ENCODE assay signal across 15 mouse cellular contexts in the genomic region with DNA sequence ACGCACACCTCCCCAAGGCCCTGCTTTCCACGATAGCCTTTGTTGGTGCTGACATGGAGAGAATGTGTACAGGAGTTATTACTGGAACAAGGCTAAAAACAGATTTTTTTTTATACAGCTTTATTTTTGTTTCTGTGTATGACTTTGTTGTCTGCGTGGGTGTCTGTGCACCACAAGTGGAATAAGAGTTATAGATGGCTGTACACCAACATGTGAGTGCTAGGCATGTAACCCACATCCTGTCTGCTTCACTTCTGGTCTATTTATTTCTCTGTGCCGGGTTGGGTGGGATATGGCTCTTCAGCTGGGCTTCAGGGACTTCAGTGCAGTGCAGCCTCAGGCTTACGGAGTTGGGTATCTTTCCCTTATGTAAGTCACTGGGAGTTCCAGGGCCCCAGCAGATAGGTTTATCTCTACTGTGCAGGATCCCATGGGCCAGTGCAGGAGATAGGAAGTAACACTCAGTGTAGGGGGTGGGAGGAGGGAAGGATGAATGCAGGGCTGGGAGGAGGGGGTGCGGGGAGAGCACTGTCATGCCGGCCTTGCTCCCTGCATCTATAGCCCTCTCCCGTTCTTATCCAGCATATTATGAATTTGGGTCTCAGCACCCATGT. TPM values are rescaled to one million over a fixed set of nuclear protein-coding genes. Genes with fewer than 3 reads are reported as not detected.
DNase-seq lines count a peak whose midpoint lies in the region; ATAC-seq and TF ChIP-seq lines count a peak whose summit lies in the region.
"Had no signal": no experiment of that assay in that cellular context is flagged by ENCODE, and none has a peak within 500 bp of the region (broad histone marks: within the 10 kb centered on the region; RNA-seq: fewer than 3 reads in every experiment).

No protein-coding gene starts in this region.

- H3K4me1 ChIP-seq in heart, embryonic 12.5 days (replicated peaks) = no peaks in the 10 kb centered on the region
- H3K4me1 ChIP-seq in MEL (ENCODE audit: control insufficient read depth in 1 of 2, insufficient read depth in 2 of 2, low read length in 2 of 2) = peaks cover 0 to 2% of the 10 kb centered on the region in 2 experiments; a peak in 1 of 4 replicates
- H3K4me1 ChIP-seq: embryonic facial prominence, embryonic 15.5 days; hindbrain, embryonic 12.5 days; kidney, embryonic 15.5 days; limb, embryonic 12.5 days had no signal

- peak; percentile 68 for ATAC-seq in heart, embryonic 12.5 days (ENCODE audit: insufficient number of reproducible peaks, low FRiP score)
- no peak for ATAC-seq in monocyte, adult 5-6 weeks (replicated peaks; ENCODE audit: insufficient number of reproducible peaks, low FRiP score, low TSS enrichment, poor library complexity, severe bottlenecking)

- WGBS in heart, embryonic 12.5 days = 65% methylated on average over 8 of the region's 8 CpGs

- H3K79me2 ChIP-seq in MEL (ENCODE audit: control insufficient read depth, insufficient read depth, low read length, poor library complexity) = no peaks in the 10 kb centered on the region

- intact Hi-C loops in heart, postnatal 36 days (cut with DNase I) = loop anchor here (5.0 kb wide), 1 partner anchor 40 kb away; no protein-coding TSS in a partner anchor

- DNase-seq in heart, postnatal 36 days = no peak
- DNase-seq in MEL (ENCODE audit: low read depth, low spot score) = peak; percentile 51
- DNase-seq in induced T-regulatory cell, adult 2 months (ENCODE audit: low read depth) = peak; percentile 51
- peak; percentile 70 for DNase-seq in naive thymus-derived CD4-positive, alpha-beta T cell, adult 2 months (ENCODE audit: low read depth)
- no peak for DNase-seq in frontal cortex, adult 2 months (ENCODE audit: extremely low spot score in 1 of 2, low spot score in 1 of 2)
- no peak for DNase-seq in left cerebral cortex, adult 11 months (ENCODE audit: low spot score)
- DNase-seq: cerebellum, adult 9-11 months; layer of hippocampus, adult 9-11 months; lung, postnatal 36 days had no signal

- no peak for TF ChIP-seq POLR2A in MEL (IDR thresholded peaks at IDR 0.05; ENCODE audit: control insufficient read depth in 1 of 2, insufficient read depth in 1 of 2, low read depth in 1 of 2, low read length in 2 of 2, poor library complexity in 1 of 2)

- TF ChIP-seq EP300 in MEL (IDR thresholded peaks at IDR 0.05; ENCODE audit: low read depth in 1 of 2, low read length in 2 of 2) = peak; percentile 29 to 68; a peak in 3 of 4 replicates

- TF ChIP-seq RAD21 in MEL (IDR thresholded peaks at IDR 0.05; ENCODE audit: low read depth, low read length) = no peak

- no peak overlapping the region for H3K4me3 ChIP-seq in heart, embryonic 12.5 days
- no peak overlapping the region for H3K4me3 ChIP-seq in MEL (ENCODE audit: control insufficient read depth in 1 of 2, insufficient read depth in 1 of 2, low read depth in 2 of 2, low read length in 2 of 2)
- H3K4me3 ChIP-seq: embryonic facial prominence, embryonic 15.5 days; hindbrain, embryonic 12.5 days; kidney, embryonic 15.5 days; limb, embryonic 12.5 days had no signal

- H3K9ac ChIP-seq in heart, embryonic 12.5 days = no peak overlapping the region
- H3K9ac ChIP-seq in MEL (ENCODE audit: control insufficient read depth, low read depth, low read length, poor library complexity, severe bottlenecking) = no peak overlapping the region
- H3K9ac ChIP-seq: embryonic facial prominence, embryonic 15.5 days; hindbrain, embryonic 12.5 days; kidney, embryonic 15.5 days; limb, embryonic 12.5 days had no signal

- H3K36me3 ChIP-seq in heart, embryonic 12.5 days = peaks cover 88% of the 10 kb centered on the region
- H3K36me3 ChIP-seq in MEL (ENCODE audit: control insufficient read depth in 1 of 2, insufficient read depth in 2 of 2, low read length in 2 of 2) = peaks cover 0 to 4% of the 10 kb centered on the region in 2 experiments; a peak in 1 of 4 replicates

- no peak overlapping the region for H3K4me2 ChIP-seq in heart, embryonic 12.5 days
- H3K4me2 ChIP-seq: embryonic facial prominence, embryonic 15.5 days; hindbrain, embryonic 12.5 days; kidney, embryonic 15.5 days; limb, embryonic 12.5 days had no signal

- H3K27me3 ChIP-seq in heart, embryonic 12.5 days (replicated peaks) = no peaks in the 10 kb centered on the region
- no peaks in the 10 kb centered on the region for H3K27me3 ChIP-seq in MEL (ENCODE audit: control insufficient read depth in 1 of 2, insufficient read depth in 2 of 2, low read length in 2 of 2)
- H3K27me3 ChIP-seq: embryonic facial prominence, embryonic 15.5 days; hindbrain, embryonic 12.5 days; kidney, embryonic 15.5 days; limb, embryonic 12.5 days had no signal

- H3K27ac ChIP-seq in heart, embryonic 12.5 days (ENCODE audit: poor library complexity, severe bottlenecking) = no peak overlapping the region
- H3K27ac ChIP-seq in MEL (ENCODE audit: control insufficient read depth, low read depth, low read length) = no peak overlapping the region
- H3K27ac ChIP-seq: embryonic facial prominence, embryonic 15.5 days; hindbrain, embryonic 12.5 days; kidney, embryonic 15.5 days; limb, embryonic 12.5 days had no signal

- TF ChIP-seq CTCF in MEL (IDR thresholded peaks at IDR 0.05 in 2 of 3, conservative IDR thresholded peaks at IDR 0.05 in 1 of 3; ENCODE audit: control insufficient read depth in 1 of 3, insufficient read depth in 1 of 3, low read depth in 2 of 3, low read length in 3 of 3, poor library complexity in 1 of 3, severe bottlenecking in 1 of 3) = no peak

- no peaks in the 10 kb centered on the region for H3K9me3 ChIP-seq in heart, embryonic 12.5 days (replicated peaks)
- H3K9me3 ChIP-seq in MEL (replicated peaks; ENCODE audit: insufficient read depth, low read length) = no peaks in the 10 kb centered on the region
- H3K9me3 ChIP-seq: embryonic facial prominence, embryonic 15.5 days; hindbrain, embryonic 12.5 days; kidney, embryonic 15.5 days; limb, embryonic 12.5 days had no signal

TF ChIP-seq in MEL, 35 proteins besides CTCF, POLR2A, EP300 and RAD21 (continues in another document):
- TF ChIP-seq MAX (IDR thresholded peaks at IDR 0.05; ENCODE audit: low read length) (no peak), UBTF (IDR thresholded peaks at IDR 0.05; ENCODE audit: borderline replicate concordance, insufficient read depth, low read depth, low read length) (no peak), NELFE (IDR thresholded peaks at IDR 0.05; ENCODE audit: low read depth, low read length) (no peak), E2F4 (IDR thresholded peaks at IDR 0.05; ENCODE audit: borderline replicate concordance, low read depth, low read length) (no peak), ZMIZ1 (IDR thresholded peaks at IDR 0.05; ENCODE audit: low read depth, low read length) (no peak), ETS1 (IDR thresholded peaks at IDR 0.05; ENCODE audit: low read depth, low read length) (no peak), MYB (IDR thresholded peaks at IDR 0.05; ENCODE audit: low read depth, low read length) (no peak), CHD2 (IDR thresholded peaks at IDR 0.05; ENCODE audit: low read length) (no peak), CHD1 (IDR thresholded peaks at IDR 0.05; ENCODE audit: low read depth, low read length) (no peak), MXI1 (IDR thresholded peaks at IDR 0.05; ENCODE audit: low read depth, low read length) (no peak), USF1 (IDR thresholded peaks at IDR 0.05; ENCODE audit: low read depth, low read length) (no peak), MAFK (IDR thresholded peaks at IDR 0.05; ENCODE audit: borderline replicate concordance, low read depth, low read length) (no peak)

RNA-seq across cellular contexts. Expression of a gene that starts 21.8 kb away (rescaled TPM):
- polyA plus RNA-seq in heart, embryonic 12.5 days (2016; fragmentation: Nextera tagmentation; extraction: Ambion mirVana) = 0.78 and 0.98 TPM in 2 replicates
- total RNA-seq in heart, postnatal 36 days (2021) = under 1 TPM; 0.06 to 0.14 TPM
- total RNA-seq in MEL (2012; rRNA removed) = 0.65 and 1.3 TPM in 2 replicates
- polyA plus RNA-seq in MEL (2012; ENCODE audit: insufficient read depth in 1 of 2, insufficient read length in 2 of 2, low read depth in 1 of 2, low replicate concordance in 2 of 2, missing spikeins in 1 of 2) = under 1 TPM in 1 of 2 experiments, not detected in 1; 0.96 TPM
- 0.75 to 2.0 TPM (median 1.0 TPM) in 3 replicates for total RNA-seq in monocyte, adult 5-6 weeks (2017)
- 0.55 and 0.62 TPM in 2 replicates for polyA plus RNA-seq in frontal cortex, adult 2 months (2012; rRNA removed)

RNA-seq across cellular contexts. Expression of a gene that starts 24.5 kb away (rescaled TPM):
- polyA plus RNA-seq in heart, embryonic 12.5 days (2016; fragmentation: Nextera tagmentation; extraction: Ambion mirVana) = 29.4 and 32.2 TPM in 2 replicates
- 10 to 100 TPM; 25.3 to 26.7 TPM for total RNA-seq in heart, postnatal 36 days (2021)
- total RNA-seq in MEL (2012; rRNA removed) = 24.9 and 25.7 TPM in 2 replicates
- 10 to 100 TPM in 1 of 2 experiments, not detected in 1; 55.6 TPM for polyA plus RNA-seq in MEL (2012; ENCODE audit: insufficient read depth in 1 of 2, insufficient read length in 2 of 2, low read depth in 1 of 2, low replicate concordance in 2 of 2, missing spikeins in 1 of 2)
- total RNA-seq in monocyte, adult 5-6 weeks (2017) = 33.2 to 49.0 TPM (median 42.5 TPM) in 3 replicates
- polyA plus RNA-seq in frontal cortex, adult 2 months (2012; rRNA removed) = 33.9 and 38.2 TPM in 2 replicates

RNA-seq across cellular contexts. Expression of a gene that starts 43.2 kb away (rescaled TPM):
- 90.9 and 93.3 TPM in 2 replicates for polyA plus RNA-seq in heart, embryonic 12.5 days (2016; fragmentation: Nextera tagmentation; extraction: Ambion mirVana)
- total RNA-seq in heart, postnatal 36 days (2021) = 10 to 100 TPM; 21.9 to 28.9 TPM
- 136 and 137 TPM in 2 replicates for total RNA-seq in MEL (2012; rRNA removed)
- polyA plus RNA-seq in MEL (2012; ENCODE audit: insufficient read depth in 1 of 2, insufficient read length in 2 of 2, low read depth in 1 of 2, low replicate concordance in 2 of 2, missing spikeins in 1 of 2) = 100 to 1,000 TPM in 1 of 2 experiments, not detected in 1; 235 TPM
- total RNA-seq in monocyte, adult 5-6 weeks (2017) = 34.3 to 35.3 TPM (median 35.2 TPM) in 3 replicates
- polyA plus RNA-seq in frontal cortex, adult 2 months (2012; rRNA removed) = 29.1 and 29.3 TPM in 2 replicates

RNA-seq across cellular contexts. Expression of a gene that starts 43.5 kb away (rescaled TPM):
- 0.78 and 1.1 TPM in 2 replicates for polyA plus RNA-seq in heart, embryonic 12.5 days (2016; fragmentation: Nextera tagmentation; extraction: Ambion mirVana)
- under 1 TPM; 0.89 TPM for total RNA-seq in heart, postnatal 36 days (2021)
- 0.73 and 0.92 TPM in 2 replicates for total RNA-seq in MEL (2012; rRNA removed)
- under 1 TPM in 1 of 2 experiments, not detected in 1; 0.54 TPM for polyA plus RNA-seq in MEL (2012; ENCODE audit: insufficient read depth in 1 of 2, insufficient read length in 2 of 2, low read depth in 1 of 2, low replicate concordance in 2 of 2, missing spikeins in 1 of 2)
- total RNA-seq in monocyte, adult 5-6 weeks (2017) = 1.1 to 5.2 TPM (median 3.7 TPM) in 3 replicates
- polyA plus RNA-seq in frontal cortex, adult 2 months (2012; rRNA removed) = 1.3 and 2.2 TPM in 2 replicates

RNA-seq across cellular contexts. Expression of a gene that starts 43.8 kb away (rescaled TPM):
- 2.6 and 2.7 TPM in 2 replicates for polyA plus RNA-seq in heart, embryonic 12.5 days (2016; fragmentation: Nextera tagmentation; extraction: Ambion mirVana)
- 10 to 100 TPM; 54.3 to 62.0 TPM for total RNA-seq in heart, postnatal 36 days (2021)
- 17.6 and 19.6 TPM in 2 replicates for total RNA-seq in MEL (2012; rRNA removed)
- 10 to 100 TPM in 1 of 2 experiments, not detected in 1; 95.5 TPM for polyA plus RNA-seq in MEL (2012; ENCODE audit: insufficient read depth in 1 of 2, insufficient read length in 2 of 2, low read depth in 1 of 2, low replicate concordance in 2 of 2, missing spikeins in 1 of 2)
- 1.1 to 2.8 TPM (median 2.8 TPM) in 3 replicates for total RNA-seq in monocyte, adult 5-6 weeks (2017)
- polyA plus RNA-seq in frontal cortex, adult 2 months (2012; rRNA removed) = 24.2 and 35.6 TPM in 2 replicates

Comparison
In these comparisons a context has a peak if more than half of its experiments do, and no peak if none do; other contexts are left out.
1. DNase-seq: peak in MEL (single experiment), induced T-regulatory cell, adult 2 months (single experiment) and naive thymus-derived CD4-positive, alpha-beta T cell, adult 2 months (single experiment); none in heart, postnatal 36 days (0 of 2), frontal cortex, adult 2 months (0 of 2) and left cerebral cortex, adult 11 months (single experiment).